Comparison of ENCODE assay signal across 12 mouse cellular contexts in genomic region chrX:62180089-62180488, GRCm38 (mm10).
DNase-seq lines count a peak whose midpoint lies in the region; ATAC-seq lines count a peak whose summit lies in the region.
"Had no signal": no experiment of that assay in that cellular context is flagged by ENCODE, and none has a peak within 500 bp of the region (broad histone marks: within the 10 kb centered on the region; RNA-seq: fewer than 3 reads in every experiment).

No protein-coding gene starts in this region.

- H3K27me3 ChIP-seq in forebrain, embryonic 10.5 days (ENCODE audit: poor library complexity, severe bottlenecking), result no peaks in the 10 kb centered on the region
- H3K27me3 ChIP-seq in forebrain, embryonic 14.5 days (replicated peaks; ENCODE audit: control insufficient read depth, insufficient read depth, low read length), result no peaks in the 10 kb centered on the region
- H3K27me3 ChIP-seq: CH12.LX; limb, embryonic 13.5 days; megakaryocyte, embryonic 14.5 days; stomach, embryonic 15.5 days had no signal

- H3K4me1 ChIP-seq in forebrain, embryonic 10.5 days, result no peaks in the 10 kb centered on the region
- H3K4me1 ChIP-seq in forebrain, embryonic 14.5 days (ENCODE audit: control insufficient read depth, insufficient read depth, low read length), result no peaks in the 10 kb centered on the region
- H3K4me1 ChIP-seq: limb, embryonic 13.5 days; megakaryocyte, embryonic 14.5 days; stomach, embryonic 15.5 days had no signal

- no peak overlapping the region for H3K27ac ChIP-seq in forebrain, embryonic 10.5 days
- H3K27ac ChIP-seq in forebrain, embryonic 14.5 days (ENCODE audit: low read depth, low read length), result no peak overlapping the region
- H3K27ac ChIP-seq: limb, embryonic 13.5 days; stomach, embryonic 15.5 days had no signal

- intact Hi-C loops in left cerebral cortex, postnatal 4 days (cut with DNase I), result no loop called here

- H3K36me3 ChIP-seq in forebrain, embryonic 10.5 days (replicated peaks), result no peaks in the 10 kb centered on the region
- H3K36me3 ChIP-seq in forebrain, embryonic 14.5 days (ENCODE audit: control insufficient read depth, insufficient read depth, low read length), result no peaks in the 10 kb centered on the region
- H3K36me3 ChIP-seq: limb, embryonic 13.5 days; stomach, embryonic 15.5 days had no signal

- no peak overlapping the region for H3K9ac ChIP-seq in forebrain, embryonic 14.5 days (ENCODE audit: low read length)
- H3K9ac ChIP-seq: limb, embryonic 13.5 days; stomach, embryonic 15.5 days had no signal

- 84% methylated on average over 4 of the region's 4 CpGs for whole genome bisulfite sequencing in forebrain, embryonic 10.5 days
- WGBS in forebrain, embryonic 14.5 days, result 80% methylated on average over 4 of the region's 4 CpGs

- no peak for ATAC-seq in forebrain, embryonic 14.5 days
- ATAC-seq in inflammation-experienced regulatory T-cells, adult 6 months, result no peak

- no peaks in the 10 kb centered on the region for H3K9me3 ChIP-seq in forebrain, embryonic 10.5 days
- no peaks in the 10 kb centered on the region for H3K9me3 ChIP-seq in forebrain, embryonic 14.5 days (replicated peaks; ENCODE audit: control insufficient read depth, low read length)
- H3K9me3 ChIP-seq: limb, embryonic 13.5 days; megakaryocyte, embryonic 14.5 days; stomach, embryonic 15.5 days had no signal

- peak; percentile 15 for DNase-seq in forebrain, embryonic 10.5 days (ENCODE audit: extremely low spot score, low spot score)
- DNase-seq in forebrain, embryonic 14.5 days (ENCODE audit: low spot score), result no peak
- DNase-seq in left cerebral cortex, postnatal 4 days, result peak; percentile 2
- no peak for DNase-seq in left cerebral cortex, adult 11 months (ENCODE audit: low spot score)
- DNase-seq in MEL-GATA-1-ER (ENCODE audit: extremely low read depth, low read depth), result peak; percentile 0
- peak; percentile 2 for DNase-seq in hindlimb bud, embryonic 11.5 days (ENCODE audit: extremely low spot score, low read depth, low spot score)
- no peak for DNase-seq in layer of hippocampus, adult 9-11 months

- no peak overlapping the region for H3K4me3 ChIP-seq in forebrain, embryonic 10.5 days
- no peak overlapping the region for H3K4me3 ChIP-seq in forebrain, embryonic 14.5 days (ENCODE audit: low read depth, low read length)
- H3K4me3 ChIP-seq: limb, embryonic 13.5 days; megakaryocyte, embryonic 14.5 days; stomach, embryonic 15.5 days had no signal

- no peak overlapping the region for H3K4me2 ChIP-seq in forebrain, embryonic 14.5 days (ENCODE audit: low read length)
- H3K4me2 ChIP-seq: limb, embryonic 13.5 days; stomach, embryonic 15.5 days had no signal

Comparison
In these comparisons a context has a peak if more than half of its experiments do, and no peak if none do; other contexts are left out.
1. DNase-seq: peak in forebrain, embryonic 10.5 days (single experiment), left cerebral cortex, postnatal 4 days (single experiment), MEL-GATA-1-ER (single experiment) and hindlimb bud, embryonic 11.5 days (single experiment); none in forebrain, embryonic 14.5 days (single experiment), left cerebral cortex, adult 11 months (single experiment) and layer of hippocampus, adult 9-11 months (single experiment).